Mouse (Mus musculus): ENCODE results near the gene Pex14. TPM values are rescaled to one million over a fixed set of nuclear protein-coding genes. Genes with fewer than 3 reads are reported as not detected.
A peak's percentile ranks its signal among the peaks of the same experiment; 100 is the strongest.

Pex14 gene
- 10 to 100 TPM; 21.6 to 24.3 TPM for total RNA-seq (2021)
- long read RNA-seq, experiment 1, transcript Pex14-201 (9 exons, 2,006 nt): major isoform, 70 of 78 reads
- long read RNA-seq, experiment 1, partial matches to known transcripts: 0 of 78 reads
- long read RNA-seq, experiment 1, other reads (novel, unspliced or antisense): 8 of 78 reads
- long read RNA-seq, experiment 2, transcript Pex14-201 (9 exons, 2,006 nt): major isoform, 58 of 69 reads
- long read RNA-seq, experiment 2, partial matches to known transcripts: 0 of 69 reads
- long read RNA-seq, experiment 2, other reads (novel, unspliced or antisense): 11 of 69 reads

GRCm38 (mm10) chr4:149099369-149100017 lies at the start of gene Pex14:
Pex14 (minus strand) TSS chr4:149099876.
- no peak for TF ChIP-seq CTCF (IDR thresholded peaks at IDR 0.05)
- intact Hi-C loops (cut with DNase I): no loop called here

DNA sequence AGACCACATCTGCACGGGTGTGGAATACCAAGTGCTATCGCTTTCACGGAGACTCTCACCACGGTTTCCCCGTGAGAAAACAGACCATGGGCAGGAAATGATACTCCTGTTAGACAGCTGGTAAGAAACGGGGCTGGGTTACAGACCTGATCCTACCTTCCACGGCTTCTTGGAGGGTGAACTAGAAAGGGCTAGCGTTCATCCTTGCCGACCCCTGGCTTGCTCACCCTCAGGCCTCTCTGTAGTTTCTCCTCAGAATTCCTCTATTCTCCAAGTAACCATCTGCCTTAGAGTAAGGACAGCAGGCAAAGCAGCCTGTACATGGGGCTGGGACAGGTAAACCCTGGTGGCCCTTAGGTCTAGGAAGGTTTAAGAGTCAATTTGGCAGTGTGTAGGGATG lies 49.5 kb upstream of the Pex14 start:
- intact Hi-C loops (cut with DNase I): loop anchor here (10.0 kb wide), 1 partner anchor 466 kb away; no protein-coding TSS in a partner anchor
- DNase-seq: no peak
- Histone ChIP-seq H3K4me3 (no peak overlapping the region), H3K27ac (peak overlapping the region; percentile 74)
- TF ChIP-seq CTCF (IDR thresholded peaks at IDR 0.05): no peak

More at GRCm38 (mm10) chr4:149099369-149100017, at the start of gene Pex14:
- H3K27ac ChIP-seq: peak within 1 kb of the TSS; percentile 96
- peak within 1 kb of the TSS; percentile 86 for H3K4me3 ChIP-seq
- peak; percentile 92 for DNase-seq

DNA sequence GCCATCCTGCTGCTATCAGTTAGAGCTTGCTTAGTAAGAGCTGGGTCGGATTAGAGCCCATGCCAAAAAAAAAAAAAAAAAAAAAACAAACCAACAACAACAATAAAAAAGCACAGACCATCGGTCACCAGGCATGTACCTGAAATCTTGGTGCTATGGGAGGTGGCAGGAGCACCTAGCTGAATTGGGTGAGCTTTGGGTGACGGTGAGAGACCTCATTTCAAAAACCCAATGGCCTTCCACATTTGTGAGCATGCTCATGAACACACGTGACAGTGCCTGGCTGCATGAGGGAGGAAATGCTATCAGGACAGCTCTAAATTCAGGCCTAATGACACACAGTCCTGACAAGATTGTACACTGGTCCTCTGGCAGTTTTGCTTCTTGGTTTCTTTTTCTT lies 48.4 kb upstream of the Pex14 start:
- TF ChIP-seq CTCF (IDR thresholded peaks at IDR 0.05): no peak
- intact Hi-C loops (cut with DNase I): loop anchor here (10.0 kb wide), 1 partner anchor 467 kb away; no protein-coding TSS in a partner anchor
- no peak overlapping the region for H3K4me3 ChIP-seq

DNA sequence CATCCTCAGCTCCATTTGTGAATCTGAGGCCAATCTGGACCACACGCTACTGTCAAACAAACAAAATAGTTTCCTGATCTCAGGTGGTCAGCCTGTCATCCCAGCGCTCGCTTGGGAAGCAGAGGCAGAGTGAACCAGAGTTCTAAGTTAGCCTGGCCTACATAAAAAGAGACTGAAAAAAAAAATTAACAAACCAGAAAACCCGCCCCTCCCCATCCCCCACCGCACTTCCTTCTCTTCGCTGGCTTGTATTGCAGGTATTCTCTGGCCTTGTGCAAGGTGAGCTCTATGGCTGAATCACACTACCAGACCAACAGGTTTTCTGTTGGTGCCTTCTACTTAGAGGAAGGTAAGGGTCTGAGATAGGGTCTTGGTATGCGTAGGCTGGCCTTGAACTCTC lies 47.9 kb upstream of the Pex14 start:
- intact Hi-C loops (cut with DNase I): loop anchor here (10.0 kb wide), 1 partner anchor 467 kb away; no protein-coding TSS in a partner anchor
- no peak for TF ChIP-seq CTCF (IDR thresholded peaks at IDR 0.05)
- H3K27ac ChIP-seq: no peak overlapping the region
- no peak for DNase-seq
- no peak overlapping the region for H3K4me3 ChIP-seq

More for the DNA sequence above, 48.4 kb upstream of the Pex14 start:
- DNase-seq: no peak
- no peak overlapping the region for H3K27ac ChIP-seq

DNA sequence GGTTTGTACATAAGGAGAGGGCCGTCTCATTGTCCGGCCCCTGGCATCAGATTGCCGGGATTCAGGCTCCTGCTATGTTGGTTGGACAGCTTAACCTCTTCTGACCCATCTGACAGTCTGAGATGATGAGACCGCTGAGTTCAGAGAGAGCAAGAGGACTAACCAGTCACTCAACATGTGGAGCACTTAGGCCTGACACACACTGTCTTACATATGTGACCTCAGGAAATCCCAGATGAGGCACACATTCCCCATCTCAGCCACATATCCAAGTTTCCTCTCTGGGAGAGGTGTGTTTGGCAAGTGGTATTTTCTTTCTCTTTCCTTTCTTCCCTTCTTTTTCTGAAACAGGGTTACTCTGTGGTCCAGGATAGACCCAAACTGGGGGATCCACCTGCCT lies 45.5 kb upstream of the Pex14 start:
- Histone ChIP-seq H3K27ac (no peak overlapping the region), H3K4me3 (no peak overlapping the region)
- intact Hi-C loops (cut with DNase I): loop anchor here (10.0 kb wide), 1 partner anchor 470 kb away; no protein-coding TSS in a partner anchor
- TF ChIP-seq CTCF (IDR thresholded peaks at IDR 0.05): no peak
- DNase-seq: no peak

GRCm38 (mm10) chr4:149144459-149144858 lies 44.8 kb upstream of the Pex14 start:
- TF ChIP-seq CTCF (IDR thresholded peaks at IDR 0.05): no peak; the same call in 1 of the 2 replicates
- intact Hi-C loops (cut with DNase I): loop anchor here (1.0 to 10.0 kb wide), 3 partner anchors 38 to 470 kb away; no protein-coding TSS in a partner anchor
- DNase-seq: peak; percentile 82
- Histone ChIP-seq H3K4me3 (no peak overlapping the region), H3K27ac (no peak overlapping the region)

- no peak for TF ChIP-seq CTCF (IDR thresholded peaks at IDR 0.05)
- DNase-seq: no peak
- intact Hi-C loops (cut with DNase I): loop anchor here (5.0 to 10.0 kb wide), 2 partner anchors 399 to 471 kb away; no protein-coding TSS in a partner anchor
These were observed 43.9 kb upstream of the Pex14 start for GRCm38 (mm10) chr4:149143594-149143993.

DNA sequence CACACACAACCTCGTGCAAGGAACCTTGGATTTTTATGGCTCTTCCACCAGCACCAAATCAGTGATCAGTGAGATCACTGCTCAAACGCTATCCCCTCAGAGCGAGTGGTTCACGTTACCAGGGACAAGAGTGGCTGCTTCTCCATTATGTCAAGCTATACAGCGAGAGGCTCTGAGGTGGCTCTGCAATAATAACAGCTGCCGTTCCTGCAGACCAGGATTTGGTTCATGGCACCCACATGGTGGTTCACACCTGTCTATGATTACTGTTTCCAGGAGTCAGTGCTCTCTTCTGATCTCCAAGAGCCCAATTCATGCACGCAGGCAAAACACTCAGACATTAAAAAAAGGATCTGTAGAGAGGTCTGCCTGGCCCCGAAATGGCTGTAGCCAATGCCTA lies 38.8 kb upstream of the Pex14 start:
- TF ChIP-seq CTCF (IDR thresholded peaks at IDR 0.05): no peak
- intact Hi-C loops (cut with DNase I): no loop called here
- Histone ChIP-seq H3K27ac (no peak overlapping the region), H3K4me3 (no peak overlapping the region)
- DNase-seq: no peak

More at GRCm38 (mm10) chr4:149143594-149143993, 43.9 kb upstream of the Pex14 start:
- Histone ChIP-seq H3K27ac (no peak overlapping the region), H3K4me3 (no peak overlapping the region)

GRCm38 (mm10) chr4:149136982-149137770 lies 37.5 kb upstream of the Pex14 start, which contains the start of gene Cenps:
Cenps (minus strand) TSS chr4:149137629.
- H3K27ac ChIP-seq: peak within 1 kb of the TSS; percentile 91
- peak within 1 kb of the TSS; percentile 93 for H3K4me3 ChIP-seq
- intact Hi-C loops (cut with DNase I): loop anchor here (2.0 kb wide), 1 partner anchor 60 kb away; no protein-coding TSS in a partner anchor
- no peak; the same call in 1 of the 2 replicates for TF ChIP-seq CTCF (IDR thresholded peaks at IDR 0.05)
- DNase-seq: peak; percentile 93

DNA sequence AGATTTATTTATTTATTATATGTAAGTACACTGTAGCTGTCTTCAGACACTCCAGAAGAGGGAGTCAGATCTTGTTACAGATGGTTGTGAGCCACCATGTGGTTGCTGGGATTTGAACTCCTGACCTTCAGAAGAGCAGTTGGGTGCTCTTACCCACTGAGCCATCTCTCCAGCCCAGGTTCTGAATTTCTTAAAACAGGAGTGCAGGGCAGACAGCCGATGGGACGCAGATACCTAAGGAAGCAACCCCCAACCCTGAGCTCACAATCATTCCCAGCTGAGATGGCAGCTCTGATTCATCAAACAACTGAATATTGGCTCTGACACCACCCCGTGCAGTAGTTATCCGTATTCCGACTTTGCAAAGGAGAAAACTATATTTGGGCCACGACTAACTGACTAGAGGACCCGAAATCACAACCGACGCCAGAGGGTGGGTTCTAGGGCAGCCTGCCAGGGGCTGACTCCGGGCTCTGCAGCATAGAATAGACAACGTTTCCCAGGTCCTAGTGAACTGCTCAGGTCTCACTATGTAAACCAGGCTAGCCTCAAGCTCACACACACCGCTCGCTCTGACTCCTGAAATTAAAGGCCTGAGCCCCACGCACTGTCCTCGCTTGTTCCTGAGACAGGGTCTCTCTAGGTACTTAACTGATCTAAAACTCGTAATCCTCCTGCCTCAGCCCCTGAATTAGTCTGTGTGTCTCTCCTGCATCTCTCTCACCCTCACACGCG lies 36.6 kb upstream of the Pex14 start:
- Histone ChIP-seq H3K4me3 (peak overlapping the region; percentile 93), H3K27ac (peak overlapping the region; percentile 91)
- DNase-seq: no peak
- no peak for TF ChIP-seq CTCF (IDR thresholded peaks at IDR 0.05)
- intact Hi-C loops (cut with DNase I): loop anchor here (2.0 kb wide), 1 partner anchor 59 kb away; no protein-coding TSS in a partner anchor

- TF ChIP-seq CTCF (IDR thresholded peaks at IDR 0.05): no peak
- intact Hi-C loops (cut with DNase I): no loop called here
- no peak overlapping the region for H3K4me3 ChIP-seq
- H3K27ac ChIP-seq: no peak overlapping the region
- peak; percentile 7 for DNase-seq
These were observed 33.7 kb upstream of the Pex14 start for GRCm38 (mm10) chr4:149133395-149133794.
